Mouse (Mus musculus) left cerebral cortex, adult 11 months (tissue): ENCODE results near the gene Kcnk18.

Experiments
- DNase-seq: peaks from one replicate; pipeline ENCODE4 v3.0.0; 2022; ENCODE audit warnings: low spot score

The Kcnk18 gene

DNA sequence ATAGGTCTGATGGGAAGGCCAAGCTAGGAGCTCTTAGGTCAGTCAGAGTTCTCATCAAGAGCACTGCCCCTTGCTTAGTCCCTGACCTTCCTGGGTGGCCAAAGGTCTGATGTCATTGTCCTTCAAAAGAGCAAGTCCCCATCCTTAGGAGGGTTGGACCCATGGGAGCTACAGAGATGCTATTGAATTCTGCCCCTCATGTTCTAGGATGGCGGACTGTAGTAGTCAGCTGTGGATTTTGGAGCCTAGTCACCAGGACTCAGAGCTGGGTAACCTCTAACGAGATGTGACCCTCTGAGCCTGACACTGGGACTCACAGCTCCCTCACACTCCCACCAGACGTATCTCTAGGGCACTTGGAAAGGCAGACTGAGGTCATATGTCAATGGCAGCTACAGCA, 9.4 kb downstream of the Kcnk18 start:
- DNase-seq, result no peak

- no peak for DNase-seq
Observed at GRCm38 (mm10) chr19:59232786-59233185, 13.8 kb downstream of the Kcnk18 start.

DNA sequence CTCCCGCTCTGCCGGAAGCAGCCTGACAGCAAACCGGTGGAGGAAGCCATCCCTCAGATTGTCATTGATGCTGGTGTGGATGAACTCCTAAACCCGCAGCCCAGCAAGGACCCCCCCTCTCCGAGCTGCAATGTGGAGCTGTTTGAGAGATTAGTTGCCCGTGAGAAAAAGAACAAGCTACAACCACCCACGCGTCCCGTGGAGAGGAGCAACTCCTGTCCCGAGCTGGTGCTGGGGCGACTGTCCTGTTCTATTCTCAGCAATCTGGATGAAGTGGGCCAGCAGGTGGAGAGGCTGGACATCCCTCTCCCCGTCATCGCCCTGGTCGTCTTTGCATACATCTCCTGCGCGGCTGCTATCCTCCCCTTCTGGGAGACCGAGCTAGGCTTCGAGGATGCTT, 16.0 kb downstream of the Kcnk18 start:
- no peak for DNase-seq

- DNase-seq, result no peak
Observed at GRCm38 (mm10) chr19:59236046-59236445, 17.0 kb downstream of the Kcnk18 start.

DNA sequence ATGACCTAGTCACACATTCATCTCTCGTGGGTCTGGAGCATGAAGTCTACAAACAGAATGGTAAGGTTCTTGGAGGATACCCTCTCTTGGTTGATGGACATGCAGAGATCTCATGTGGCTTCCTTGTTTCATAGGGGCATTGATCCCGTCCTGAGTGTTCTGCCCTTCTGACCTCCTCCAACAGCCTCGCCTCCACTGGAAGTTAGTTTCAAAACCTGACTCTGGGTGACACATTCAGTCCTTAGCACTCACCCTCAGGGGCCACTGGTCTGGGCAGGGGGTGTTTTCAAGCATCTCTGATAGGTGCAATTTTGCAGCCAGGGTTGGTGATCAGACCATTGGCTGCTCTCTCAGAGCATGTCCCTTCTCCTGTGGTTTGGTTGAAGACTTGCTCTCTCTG, 19.6 kb downstream of the Kcnk18 start:
- no peak for DNase-seq

- peak; percentile 58 for DNase-seq
Observed at GRCm38 (mm10) chr19:59239124-59239817, 20.3 kb downstream of the Kcnk18 start.

- DNase-seq, result no peak
Observed at GRCm38 (mm10) chr19:59241987-59242386, 23.0 kb downstream of the Kcnk18 start.

- no peak for DNase-seq
Observed at GRCm38 (mm10) chr19:59243057-59243456, 24.0 kb downstream of the Kcnk18 start.

GRCm38 (mm10) chr19:59248144-59248543, 29.1 kb downstream of the Kcnk18 start:
- no peak for DNase-seq

- no peak for DNase-seq
Observed at GRCm38 (mm10) chr19:59248553-59249286, 29.7 kb downstream of the Kcnk18 start.

- no peak for DNase-seq
Observed at GRCm38 (mm10) chr19:59252651-59253050, 33.6 kb downstream of the Kcnk18 start.

DNA sequence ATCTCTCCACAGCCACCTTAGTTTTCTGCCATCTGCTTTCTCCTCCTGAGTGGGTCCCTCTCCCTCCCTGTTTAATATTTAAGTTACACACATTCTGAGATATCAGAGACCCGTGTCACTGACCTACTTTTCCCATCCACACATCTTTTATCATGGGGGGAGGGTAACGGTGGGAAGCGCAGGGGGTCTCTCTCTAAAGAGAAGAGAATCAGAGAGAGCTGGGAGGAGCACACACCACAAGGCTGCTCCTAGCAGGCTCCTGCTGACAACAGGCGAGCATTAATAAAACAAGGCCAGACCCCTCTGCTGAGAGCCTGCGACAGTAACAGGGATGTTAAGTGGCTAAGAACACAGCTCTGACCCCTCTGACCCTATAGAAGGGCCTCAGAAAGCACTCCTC, 40.6 kb downstream of the Kcnk18 start:
- DNase-seq, result no peak

GRCm38 (mm10) chr19:59260718-59261442, 41.9 kb downstream of the Kcnk18 start, which contains the start of gene Slc18a2:
TSS of gene Slc18a2 (plus strand) at chr19:59260896.
- no peak for DNase-seq

DNA sequence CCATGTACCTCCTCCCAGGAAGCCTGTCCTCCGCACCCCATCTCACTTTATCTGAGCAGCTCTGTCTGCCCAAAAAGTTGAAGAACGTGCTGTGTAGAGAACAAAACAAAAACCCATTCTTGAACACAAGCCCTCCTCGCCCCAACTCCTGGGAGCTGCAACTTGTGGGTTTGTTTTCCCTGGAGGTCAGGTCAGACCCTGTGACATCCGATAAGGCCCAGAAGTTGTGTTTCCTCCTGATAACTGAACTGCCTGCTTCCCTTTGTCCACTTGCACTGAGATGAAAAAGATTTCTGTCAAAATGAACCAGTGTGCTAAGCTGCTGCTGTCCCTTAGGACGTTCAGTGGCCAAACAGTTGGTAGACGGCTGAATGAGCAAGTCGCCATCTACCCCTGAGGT, 42.6 kb downstream of the Kcnk18 start:
- no peak for DNase-seq

DNA sequence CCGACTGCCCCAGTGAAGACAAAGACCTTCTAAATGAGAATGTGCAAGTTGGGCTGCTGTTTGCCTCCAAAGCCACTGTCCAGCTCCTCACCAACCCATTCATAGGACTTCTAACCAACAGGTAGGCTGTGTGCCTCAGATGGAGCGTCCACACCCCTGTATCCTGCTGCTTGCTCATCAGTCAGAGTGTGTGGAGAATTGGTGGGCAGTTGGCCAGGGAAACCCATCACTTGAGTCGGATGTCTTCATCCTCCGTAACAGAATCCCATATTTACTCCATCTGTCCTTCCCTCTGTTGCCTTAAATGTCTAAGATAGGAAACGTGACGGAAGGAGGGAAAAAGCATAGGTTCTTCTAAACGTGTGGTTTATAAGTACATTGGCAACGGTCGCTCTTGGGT, 44.2 kb downstream of the Kcnk18 start:
- DNase-seq, result no peak

DNA sequence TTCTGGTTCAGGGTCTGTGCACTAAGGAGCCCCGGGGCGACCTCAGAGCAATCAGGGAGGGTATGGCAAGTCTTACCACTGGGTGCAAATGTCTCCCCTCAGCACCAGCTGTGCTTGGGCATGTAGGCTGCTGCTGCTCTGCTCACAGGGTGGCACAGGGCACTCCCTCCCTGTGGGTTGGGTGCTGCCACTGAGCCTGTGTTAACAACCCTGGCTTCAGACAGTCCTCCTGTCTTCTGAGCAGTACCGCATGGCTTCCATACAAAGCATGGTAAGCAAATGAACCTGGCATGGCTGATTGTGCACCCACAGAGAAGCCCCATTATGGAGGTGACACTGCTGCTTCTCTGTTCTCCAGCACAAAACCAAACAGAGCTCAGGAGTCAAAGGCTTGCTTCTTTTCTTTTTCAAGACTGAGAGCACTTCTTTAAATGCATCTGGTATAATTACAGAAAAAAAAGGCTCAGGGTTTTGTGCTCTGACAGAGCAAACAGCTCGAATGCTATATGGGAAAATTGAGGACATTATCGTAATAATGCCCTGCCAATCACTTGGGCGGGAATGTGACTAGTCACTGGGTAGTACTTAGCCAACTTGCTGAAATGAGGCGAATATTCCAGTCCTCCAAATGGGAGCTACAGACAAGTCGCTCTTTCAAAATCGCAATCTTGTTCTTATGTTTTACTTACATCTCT, 46.0 kb downstream of the Kcnk18 start:
- DNase-seq, result no peak

DNA sequence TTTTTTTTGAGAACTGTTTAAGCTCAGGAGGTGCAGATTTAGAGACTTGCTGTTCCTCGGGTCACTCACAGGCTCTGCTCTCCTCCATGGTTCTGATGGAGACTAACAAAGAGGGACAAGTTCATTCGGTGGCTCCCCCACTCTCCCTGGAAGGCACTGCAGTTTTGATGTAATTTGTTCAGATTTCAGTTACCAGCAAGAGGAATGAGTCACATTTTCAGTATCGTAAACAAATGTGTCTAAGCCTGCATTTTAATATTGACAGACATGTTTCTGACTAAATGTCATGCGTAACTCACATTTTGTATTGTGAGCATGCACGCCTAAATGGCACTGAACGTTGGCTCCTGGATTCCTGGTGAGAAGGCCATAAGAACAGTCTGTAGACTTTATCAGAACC, 46.9 kb downstream of the Kcnk18 start:
- DNase-seq, result no peak

DNA sequence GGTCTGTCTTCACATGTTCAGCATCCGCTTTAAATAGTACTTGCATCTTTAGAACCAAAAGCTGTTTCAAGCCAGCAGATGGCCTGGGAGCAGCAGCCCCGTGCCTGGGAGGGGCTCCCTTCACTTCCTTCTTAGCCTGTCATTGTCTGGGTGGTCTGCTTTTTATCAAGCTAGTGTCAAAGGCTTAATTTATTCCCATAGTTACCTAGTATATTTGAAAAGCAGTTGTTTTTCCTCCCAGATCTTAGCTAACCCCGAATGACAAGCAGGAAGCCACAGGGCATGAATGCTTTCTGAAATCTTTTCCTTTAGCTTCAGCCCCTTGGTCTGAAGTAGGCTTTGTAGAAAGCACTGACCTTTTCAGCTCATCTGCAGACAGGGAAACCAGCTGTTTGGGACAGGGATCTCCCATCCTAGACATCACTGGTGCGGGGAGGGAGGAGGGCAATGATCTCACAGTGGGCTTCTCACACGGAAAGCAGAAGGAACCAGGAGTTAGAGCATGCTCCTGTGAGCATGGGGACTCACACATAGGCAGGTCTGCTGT, 48.5 kb downstream of the Kcnk18 start:
- DNase-seq, result no peak

- no peak for DNase-seq
Observed at GRCm38 (mm10) chr19:59273190-59273589, 54.2 kb downstream of the Kcnk18 start.

DNA sequence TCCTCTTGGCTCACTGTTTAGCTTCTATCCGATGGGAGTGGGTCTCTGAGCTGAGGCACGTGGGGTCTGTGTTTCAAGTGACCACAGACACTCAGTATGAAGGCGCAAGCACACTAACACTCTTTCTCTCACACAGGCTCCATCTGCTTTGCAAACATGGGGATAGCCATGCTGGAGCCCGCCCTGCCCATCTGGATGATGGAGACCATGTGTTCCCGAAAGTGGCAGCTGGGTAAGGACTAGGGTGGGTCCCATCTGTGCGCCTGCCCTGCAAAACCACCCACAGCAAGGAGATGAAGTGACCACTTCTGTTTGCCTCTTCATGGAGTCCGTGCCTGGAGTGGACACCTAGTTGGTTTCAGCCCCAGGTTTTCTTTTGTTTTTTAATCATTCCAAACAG, 57.3 kb downstream of the Kcnk18 start:
- DNase-seq, result no peak

DNA sequence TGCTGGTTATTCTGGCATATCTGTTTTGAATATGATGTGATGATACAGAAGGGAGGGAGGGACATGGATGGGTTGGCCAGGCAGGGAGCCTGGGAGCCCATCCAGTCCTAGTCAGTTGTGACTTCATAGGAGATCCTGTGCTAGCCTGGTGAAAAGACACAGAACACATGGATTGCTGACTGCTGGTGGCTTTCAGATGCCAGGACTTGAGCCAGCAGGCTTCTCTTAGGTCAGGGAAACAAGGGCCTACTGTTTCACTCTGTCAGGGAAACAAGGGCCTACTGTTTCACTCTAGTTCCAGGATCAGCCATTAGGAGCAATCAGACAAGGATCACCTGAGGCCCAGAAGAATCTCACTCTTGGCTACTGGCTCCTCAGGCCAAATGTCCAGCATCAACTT, 61.8 kb downstream of the Kcnk18 start:
- DNase-seq, result no peak

DNA sequence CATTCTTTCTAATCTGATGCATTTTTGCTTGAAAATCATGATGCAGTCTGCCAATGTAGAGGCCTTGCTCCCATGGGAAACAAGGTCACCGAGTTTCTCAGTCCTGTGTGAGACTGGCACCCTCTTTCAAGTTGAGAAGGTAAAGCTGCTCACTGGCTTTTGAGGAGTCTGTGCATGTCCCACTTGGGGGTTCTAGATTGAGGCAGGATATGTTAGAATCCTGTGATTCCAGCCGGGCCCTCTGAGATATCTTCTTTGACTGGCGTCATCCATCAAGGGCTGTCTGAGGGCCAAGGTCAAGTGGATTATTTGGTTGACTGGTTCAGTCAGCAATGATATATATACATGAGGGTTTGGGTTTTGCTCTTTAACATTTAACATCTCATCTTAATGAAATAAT, 63.0 kb downstream of the Kcnk18 start:
- no peak for DNase-seq
